Mouse (Mus musculus) forebrain, embryonic 15.5 days (tissue): ENCODE measurements around the gene Gpi1. TPM values are rescaled to one million over a fixed set of nuclear protein-coding genes. Genes with fewer than 3 reads are reported as not detected.
"Not testable (repeated sequence)": the region's sequence is repeated elsewhere in the genome, so short reads cannot be mapped to it uniquely, and the experiment has no call there.

Source experiments
- ATAC-seq: fragments of 200-750 bp; cut with Nextera tagmentation; replicated peaks from 2 replicates; pipeline ENCODE4 v1.8.0; 2017; ENCODE audit warnings: mild to moderate bottlenecking, moderate TSS enrichment, moderate library complexity
- H3K27ac ChIP-seq: fragments of 300-500 bp; sonication (generic); replicated peaks from 2 replicates; pipeline ENCODE4 v1.5.1; 2015; ENCODE audit warnings: mild to moderate bottlenecking, inconsistent platforms
- H3K27me3 ChIP-seq: fragments of 300-500 bp; sonication (generic); 2 replicates; pipeline ENCODE4 v1.6.1; 2015; ENCODE audit warnings: inconsistent platforms
- H3K36me3 ChIP-seq: fragments of 300-500 bp; sonication (generic); 2 replicates; pipeline ENCODE4 v1.6.1; 2015; ENCODE audit warnings: mild to moderate bottlenecking, inconsistent platforms
- H3K4me1 ChIP-seq: fragments of 300-500 bp; sonication (generic); 2 replicates; pipeline ENCODE4 v1.6.1; 2015; ENCODE audit warnings: inconsistent platforms
- H3K4me2 ChIP-seq: fragments of 300-500 bp; sonication (generic); replicated peaks from 2 replicates; pipeline ENCODE4 v1.6.1; 2015; ENCODE audit warnings: mild to moderate bottlenecking, inconsistent platforms
- H3K4me3 ChIP-seq: fragments of 300-500 bp; sonication (generic); 2 replicates; pipeline ENCODE4 v1.5.1; 2015; ENCODE audit warnings: mild to moderate bottlenecking, inconsistent platforms
- H3K9ac ChIP-seq: fragments of 300-500 bp; sonication (generic); replicated peaks from 2 replicates; pipeline ENCODE4 v1.6.1; 2015; ENCODE audit warnings: mild to moderate bottlenecking, inconsistent platforms
- H3K9me3 ChIP-seq: fragments of 300-500 bp; sonication (generic); 2 replicates; pipeline ENCODE4 v1.6.1; 2016; ENCODE audit warnings: inconsistent platforms
- WGBS: fragments of 180-500 bp; shearing (Covaris S2); methylation state at CpG from one replicate; pipeline ENCODE4 v1.1.7; 2015; ENCODE audit warnings: mixed read lengths; 5-methylcytosine and 5-hydroxymethylcytosine counted together
- polyA plus RNA-seq: library from polyadenylated mRNA; unstranded; fragments of >200 nt; fragmentation: Nextera tagmentation; extraction: Ambion mirVana; gene quantifications from 2 replicates; pipeline ENCODE4 v1.2.1, GENCODE M21; 2015

The Gpi1 gene
- polyA plus RNA-seq, 1 experiment from 2014 or later, result 180 TPM

- no peak overlapping the region for H3K9ac ChIP-seq
- H3K36me3 ChIP-seq, result peaks cover 20% of the 10 kb centered on the region
- H3K4me1 ChIP-seq, result peaks cover 16% of the 10 kb centered on the region
- H3K27ac ChIP-seq, result no peak overlapping the region
- H3K4me2 ChIP-seq, result no peak overlapping the region
- ATAC-seq, result no peak
- 89% methylated on average over 12 of the region's 12 CpGs for WGBS
- H3K4me3 ChIP-seq, result no peak overlapping the region
- no peaks in the 10 kb centered on the region for H3K9me3 ChIP-seq
- no peaks in the 10 kb centered on the region for H3K27me3 ChIP-seq
These were observed 3.3 kb downstream of the Gpi1 start for GRCm38 (mm10) chr7:34226846-34227245.

DNA sequence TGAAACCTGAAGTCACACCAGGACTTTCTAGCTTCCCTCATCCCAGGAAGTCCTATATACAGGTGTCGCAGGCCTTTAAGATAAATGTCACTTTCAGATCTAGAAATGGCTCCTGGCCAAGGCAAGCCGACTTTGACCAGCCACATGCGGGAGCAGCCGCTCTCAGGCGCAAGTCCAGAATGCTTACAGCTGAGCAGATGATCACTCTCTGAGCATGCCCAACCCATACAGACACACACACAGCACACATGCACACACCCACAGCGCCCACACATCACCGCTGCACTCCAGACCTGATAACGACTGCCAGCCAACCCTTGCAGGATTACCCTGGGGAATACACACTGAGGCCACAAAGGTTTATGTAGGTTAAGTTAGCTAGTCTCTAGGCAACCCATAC is 4.0 kb downstream of the Gpi1 start:
- H3K27me3 ChIP-seq, result no peaks in the 10 kb centered on the region
- peaks cover 20% of the 10 kb centered on the region for H3K36me3 ChIP-seq
- peaks cover 16% of the 10 kb centered on the region for H3K4me1 ChIP-seq
- H3K9ac ChIP-seq, result no peak overlapping the region
- no peaks in the 10 kb centered on the region for H3K9me3 ChIP-seq
- H3K27ac ChIP-seq, result no peak overlapping the region
- H3K4me3 ChIP-seq, result no peak overlapping the region
- WGBS, result 89% methylated on average over 8 of the region's 8 CpGs
- no peak for ATAC-seq
- no peak overlapping the region for H3K4me2 ChIP-seq

GRCm38 (mm10) chr7:34224308-34224707 is 5.8 kb downstream of the Gpi1 start:
- Histone ChIP-seq H3K4me1 (peaks cover 11% of the 10 kb centered on the region), H3K36me3 (peaks cover 27% of the 10 kb centered on the region), H3K9ac (no peak overlapping the region), H3K4me2 (no peak overlapping the region), H3K27ac (no peak overlapping the region), H3K27me3 (no peaks in the 10 kb centered on the region), H3K4me3 (no peak overlapping the region), H3K9me3 (no peaks in the 10 kb centered on the region)
- WGBS, result 93% methylated on average over 6 of the region's 6 CpGs
- no peak for ATAC-seq

GRCm38 (mm10) chr7:34222340-34222739 is 7.8 kb downstream of the Gpi1 start:
- Histone ChIP-seq H3K4me2 (no peak overlapping the region), H3K4me1 (no peaks in the 10 kb centered on the region), H3K9me3 (no peaks in the 10 kb centered on the region), H3K9ac (no peak overlapping the region), H3K27ac (no peak overlapping the region), H3K27me3 (no peaks in the 10 kb centered on the region), H3K36me3 (peaks cover 43% of the 10 kb centered on the region), H3K4me3 (no peak overlapping the region)
- no peak for ATAC-seq
- WGBS, result 94% methylated on average over 10 of the region's 10 CpGs

DNA sequence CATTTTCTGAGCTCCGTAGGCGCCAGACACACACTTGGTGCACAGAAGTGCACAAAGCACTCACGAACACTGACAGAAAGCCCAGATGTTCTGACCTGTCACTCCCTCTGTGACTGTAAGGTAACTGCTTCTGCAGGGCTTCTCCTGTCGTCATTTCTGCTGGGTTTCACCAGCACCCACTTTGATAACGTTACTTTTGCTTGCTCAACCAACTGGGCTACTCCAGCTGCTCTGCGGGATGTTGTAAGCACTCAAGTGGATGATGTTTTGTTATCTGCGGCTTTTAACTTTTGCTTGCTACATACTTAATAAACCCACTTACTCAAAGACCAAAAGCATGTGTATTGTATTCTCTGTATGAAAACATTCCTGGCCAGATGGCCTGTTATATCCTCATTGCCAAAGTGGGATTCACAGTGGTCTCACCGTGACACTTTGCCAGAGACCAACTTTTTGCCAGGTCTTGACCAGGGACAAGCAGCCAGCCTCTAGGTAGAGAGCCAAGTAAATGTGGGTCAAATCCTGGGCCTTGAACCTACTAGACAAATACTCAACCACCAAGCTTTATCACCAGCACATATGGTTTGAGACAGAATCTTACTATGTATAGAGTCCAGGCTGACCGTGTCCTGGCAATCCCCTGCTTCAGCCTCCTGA is 8.4 kb downstream of the Gpi1 start:
- no peak for ATAC-seq
- Histone ChIP-seq H3K4me3 (no peak overlapping the region), H3K4me2 (no peak overlapping the region), H3K4me1 (no peaks in the 10 kb centered on the region), H3K27me3 (no peaks in the 10 kb centered on the region), H3K9me3 (no peaks in the 10 kb centered on the region), H3K36me3 (peaks cover 47% of the 10 kb centered on the region), H3K9ac (no peak overlapping the region), H3K27ac (no peak overlapping the region)
- WGBS, result 93% methylated on average over 9 of the region's 9 CpGs

- Histone ChIP-seq H3K9ac (no peak overlapping the region), H3K27ac (no peak overlapping the region), H3K27me3 (no peaks in the 10 kb centered on the region), H3K4me3 (no peak overlapping the region), H3K4me1 (no peaks in the 10 kb centered on the region), H3K36me3 (peaks cover 54% of the 10 kb centered on the region), H3K9me3 (no peaks in the 10 kb centered on the region), H3K4me2 (no peak overlapping the region)
- no peak for ATAC-seq
- WGBS, result 62% methylated on average over 1 of the region's 1 CpGs
These were observed 11.6 kb downstream of the Gpi1 start for GRCm38 (mm10) chr7:34218496-34218895.

DNA sequence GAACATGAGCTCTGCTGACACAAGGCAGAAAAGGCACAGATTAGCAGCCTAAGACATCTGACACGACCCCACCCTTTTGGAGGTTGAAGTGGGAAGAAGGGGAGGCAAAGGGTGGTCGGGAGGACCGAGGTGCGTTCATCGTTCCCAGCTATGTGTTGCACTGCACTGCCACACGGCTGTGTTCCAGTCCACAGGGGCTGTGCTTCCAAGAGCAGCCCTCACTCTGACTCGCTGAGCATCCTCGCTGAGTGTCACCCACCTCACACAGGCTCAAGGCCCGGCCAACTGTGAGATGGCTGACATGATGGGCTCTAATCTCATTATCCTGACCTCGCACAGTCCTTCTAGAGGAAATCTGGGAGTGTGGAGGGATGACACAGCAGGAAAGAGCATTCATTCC is 13.7 kb downstream of the Gpi1 start:
- WGBS, result 91% methylated on average over 10 of the region's 10 CpGs

GRCm38 (mm10) chr7:34215481-34215880 is 14.7 kb downstream of the Gpi1 start:
- no peaks in the 10 kb centered on the region for H3K9me3 ChIP-seq
- WGBS, result 92% methylated on average over 9 of the region's 9 CpGs
- H3K36me3 ChIP-seq, result peaks cover 66% of the 10 kb centered on the region
- no peak overlapping the region for H3K4me2 ChIP-seq
- no peaks in the 10 kb centered on the region for H3K27me3 ChIP-seq
- H3K4me1 ChIP-seq, result no peaks in the 10 kb centered on the region
- H3K27ac ChIP-seq, result no peak overlapping the region
- ATAC-seq, result no peak
- no peak overlapping the region for H3K9ac ChIP-seq
- H3K4me3 ChIP-seq, result no peak overlapping the region

More for the DNA sequence above, 13.7 kb downstream of the Gpi1 start:
- Histone ChIP-seq H3K9me3 (no peaks in the 10 kb centered on the region), H3K27ac (no peak overlapping the region), H3K4me3 (no peak overlapping the region), H3K9ac (no peak overlapping the region), H3K36me3 (peaks cover 59% of the 10 kb centered on the region), H3K27me3 (no peaks in the 10 kb centered on the region), H3K4me1 (no peaks in the 10 kb centered on the region), H3K4me2 (no peak overlapping the region)
- ATAC-seq, result no peak

GRCm38 (mm10) chr7:34214644-34215043 is 15.5 kb downstream of the Gpi1 start:
- no peaks in the 10 kb centered on the region for H3K4me1 ChIP-seq
- H3K27ac ChIP-seq, result no peak overlapping the region
- no peak overlapping the region for H3K9ac ChIP-seq
- WGBS, result 90% methylated on average over 8 of the region's 8 CpGs
- H3K36me3 ChIP-seq, result peaks cover 68% of the 10 kb centered on the region
- no peaks in the 10 kb centered on the region for H3K27me3 ChIP-seq
- H3K4me2 ChIP-seq, result no peak overlapping the region
- H3K9me3 ChIP-seq, result no peaks in the 10 kb centered on the region
- ATAC-seq, result no peak
- no peak overlapping the region for H3K4me3 ChIP-seq

DNA sequence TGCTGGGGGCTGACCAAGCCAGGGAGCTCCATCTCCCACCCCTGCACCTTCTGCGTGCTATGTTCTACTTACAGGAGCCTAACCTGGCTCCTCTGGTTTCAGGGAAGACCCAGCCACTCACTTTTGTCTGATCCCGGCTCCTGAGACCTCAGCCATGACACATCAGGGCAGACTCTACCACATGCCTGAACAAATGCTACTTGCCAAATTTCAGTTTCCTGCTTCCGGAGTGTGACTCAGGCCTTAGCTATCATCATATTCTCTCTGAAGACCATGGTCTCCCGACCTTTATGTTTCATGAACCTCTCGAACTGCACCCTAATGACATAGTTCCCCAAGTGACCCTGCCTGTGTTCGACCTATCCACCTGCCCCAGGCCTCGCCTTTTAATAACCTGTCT is 16.9 kb downstream of the Gpi1 start:
- Histone ChIP-seq H3K4me3 (no peak overlapping the region), H3K4me1 (no peaks in the 10 kb centered on the region), H3K9me3 (no peaks in the 10 kb centered on the region), H3K9ac (no peak overlapping the region), H3K27ac (no peak overlapping the region), H3K4me2 (no peak overlapping the region), H3K27me3 (no peaks in the 10 kb centered on the region), H3K36me3 (peaks cover 69% of the 10 kb centered on the region)
- WGBS, result 94% methylated on average over 7 of the region's 7 CpGs
- ATAC-seq, result no peak

DNA sequence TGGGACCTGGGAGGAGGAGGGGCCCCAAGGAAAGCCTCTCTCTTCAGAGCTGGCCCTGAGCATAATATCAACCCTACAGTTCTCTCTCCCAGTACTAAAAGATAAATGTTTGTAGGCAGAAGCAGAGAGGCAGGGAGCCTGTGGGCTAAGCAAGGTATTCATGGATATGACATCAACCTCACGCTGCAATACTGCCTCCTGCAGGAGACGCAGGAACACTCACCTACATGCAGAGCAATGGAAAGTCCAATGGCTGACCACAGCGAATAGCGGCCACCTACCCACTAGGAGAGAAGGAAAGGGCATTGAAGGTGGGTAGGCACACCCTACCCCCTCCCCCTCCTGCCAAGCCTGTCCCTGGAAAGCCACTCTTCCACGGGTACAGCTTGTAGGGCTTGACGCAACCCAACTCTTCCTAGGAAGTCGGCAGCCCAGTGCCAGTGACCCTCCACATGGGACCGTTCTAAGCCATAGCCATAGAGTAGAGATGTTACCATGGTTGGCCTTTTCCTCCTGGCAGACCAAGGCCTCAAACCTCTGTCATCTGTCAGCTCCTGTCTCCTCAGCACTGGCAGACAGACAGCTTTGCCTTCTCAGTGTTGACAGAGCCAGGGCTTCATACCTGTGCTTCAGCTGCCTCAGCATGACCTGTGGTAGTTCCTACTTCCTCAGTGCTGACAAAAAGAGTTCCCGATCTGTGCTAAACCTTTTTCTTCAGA is 21.9 kb downstream of the Gpi1 start:
- ATAC-seq, result no peak
- Histone ChIP-seq H3K27ac (no peak overlapping the region), H3K9ac (no peak overlapping the region), H3K27me3 (no peaks in the 10 kb centered on the region), H3K4me2 (no peak overlapping the region), H3K9me3 (no peaks in the 10 kb centered on the region), H3K36me3 (peaks cover 87% of the 10 kb centered on the region), H3K4me1 (no peaks in the 10 kb centered on the region), H3K4me3 (no peak overlapping the region)
- WGBS, result 92% methylated on average over 9 of the region's 9 CpGs

DNA sequence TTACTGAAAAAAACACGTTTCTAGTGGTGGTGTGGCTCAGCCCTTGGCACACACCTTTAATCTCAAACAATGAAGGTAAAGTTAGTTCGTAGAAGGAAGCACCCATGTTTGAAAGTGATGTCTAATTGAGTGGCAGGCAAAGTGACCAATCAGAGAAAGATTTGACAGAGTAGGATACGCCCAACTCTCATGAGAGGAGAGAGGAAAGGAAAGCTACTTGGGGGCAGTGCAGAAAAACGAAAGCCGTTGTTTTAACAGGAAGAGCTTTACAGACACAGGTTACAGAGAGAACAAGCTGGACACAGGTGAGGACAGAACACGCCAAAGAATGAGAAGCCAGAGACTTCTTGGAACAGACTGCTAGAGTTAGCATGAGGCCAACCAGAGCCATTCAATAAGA is 23.8 kb downstream of the Gpi1 start:
- no peak overlapping the region for H3K4me2 ChIP-seq
- no peak overlapping the region for H3K27ac ChIP-seq
- H3K9me3 ChIP-seq, result no peaks in the 10 kb centered on the region
- H3K36me3 ChIP-seq, result peaks cover 88% of the 10 kb centered on the region
- no peak overlapping the region for H3K4me3 ChIP-seq
- 96% methylated on average over 6 of the region's 6 CpGs for WGBS
- no peaks in the 10 kb centered on the region for H3K4me1 ChIP-seq
- H3K27me3 ChIP-seq, result no peaks in the 10 kb centered on the region
- no peak for ATAC-seq
- H3K9ac ChIP-seq, result no peak overlapping the region

DNA sequence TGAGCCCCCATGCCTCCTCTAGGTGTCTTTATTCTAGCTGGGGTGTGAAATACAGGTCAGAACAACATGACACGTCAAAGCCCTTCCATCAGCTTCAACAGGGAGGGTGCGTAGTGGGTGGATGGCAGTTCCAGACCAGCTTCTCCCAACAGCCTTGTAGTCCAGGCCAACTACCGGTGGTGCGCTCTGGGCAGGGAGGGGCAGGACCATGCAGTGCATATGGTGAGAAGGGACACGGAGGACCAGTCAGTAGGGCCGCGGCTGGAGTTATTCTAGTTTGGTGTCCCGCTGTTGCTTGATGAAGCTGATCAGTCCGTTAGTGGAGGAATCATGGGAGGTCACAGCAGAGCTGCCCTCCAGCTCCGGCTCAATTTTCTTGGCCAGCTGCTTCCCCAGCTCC is 28.0 kb downstream of the Gpi1 start:
- WGBS, result 93% methylated on average over 10 of the region's 10 CpGs
- not testable (repeated sequence) for H3K9me3 ChIP-seq, H3K4me1 ChIP-seq, H3K9ac ChIP-seq, H3K4me2 ChIP-seq, H3K27ac ChIP-seq, H3K4me3 ChIP-seq, H3K27me3 ChIP-seq, ATAC-seq
- peaks cover 64% of the 10 kb centered on the region for H3K36me3 ChIP-seq
